In genomic region chr6:14540333-14540732, GRCm38 (mm10) we compare ENCODE assay signal across 20 mouse cellular contexts.
"Had no signal": no experiment of that assay in that cellular context is flagged by ENCODE, and none has a peak within 500 bp of the region (broad histone marks: within the 10 kb centered on the region; RNA-seq: fewer than 3 reads in every experiment).

No protein-coding gene starts in this region.

- H3K9me3 ChIP-seq: liver, embryonic 15.5 days; lung, embryonic 15.5 days; midbrain, embryonic 10.5 days; midbrain, embryonic 12.5 days; neural tube, embryonic 12.5 days had no signal

- H3K36me3 ChIP-seq: liver, embryonic 15.5 days; lung, embryonic 15.5 days; midbrain, embryonic 10.5 days; midbrain, embryonic 12.5 days; neural tube, embryonic 12.5 days had no signal

- H3K27me3 ChIP-seq: liver, embryonic 15.5 days; lung, embryonic 15.5 days; midbrain, embryonic 12.5 days; neural tube, embryonic 12.5 days had no signal

- H3K4me3 ChIP-seq: liver, embryonic 15.5 days; lung, embryonic 15.5 days; midbrain, embryonic 10.5 days; midbrain, embryonic 12.5 days; myocyte; neural tube, embryonic 12.5 days had no signal

- DNase-seq: liver, postnatal 0 days; lung, adult 2 months; lung, postnatal 4 days; midbrain, embryonic 14.5 days; retina, postnatal 1 day; right cerebral cortex, adult 18-20 months; right cerebral cortex, postnatal 25 days; right cerebral cortex, postnatal 4 days; spleen, adult 18-20 months; thymus, adult 18-20 months; thymus, postnatal 14 days; thymus, postnatal 36 days had no signal

- H3K4me1 ChIP-seq: liver, embryonic 15.5 days; lung, embryonic 15.5 days; midbrain, embryonic 10.5 days; midbrain, embryonic 12.5 days; neural tube, embryonic 12.5 days had no signal

- H3K4me2 ChIP-seq: liver, embryonic 15.5 days; lung, embryonic 15.5 days; midbrain, embryonic 12.5 days; neural tube, embryonic 12.5 days had no signal

- ATAC-seq: liver, postnatal 0 days; lung, postnatal 0 days; midbrain, embryonic 16.5 days had no signal

- H3K9ac ChIP-seq: liver, embryonic 15.5 days; liver, postnatal 0 days; lung, embryonic 15.5 days; midbrain, embryonic 12.5 days; neural tube, embryonic 12.5 days had no signal

- H3K27ac ChIP-seq: liver, embryonic 15.5 days; lung, embryonic 15.5 days; midbrain, embryonic 10.5 days; midbrain, embryonic 12.5 days; neural tube, embryonic 12.5 days had no signal
